In genomic region chr9:103201561-103202260, GRCm38 (mm10) we compare ENCODE assay signal across 7 mouse cellular contexts. TPM values are rescaled to one million over a fixed set of nuclear protein-coding genes. Genes with fewer than 3 reads are reported as not detected.
DNase-seq lines count a peak whose midpoint lies in the region; ATAC-seq lines count a peak whose summit lies in the region.

Srprb (minus strand) TSS chr9:103202137.

- H3K27me3 ChIP-seq in intestine, embryonic 16.5 days (replicated peaks; ENCODE audit: control insufficient read depth, insufficient read depth, low read length) = no peaks in the 10 kb centered on the region
- H3K27me3 ChIP-seq in midbrain, embryonic 11.5 days (ENCODE audit: control insufficient read depth, insufficient read depth, low read length) = no peaks in the 10 kb centered on the region

- peaks cover 7% of the 10 kb centered on the region; the same call in 1 of the 2 replicates for H3K36me3 ChIP-seq in intestine, embryonic 16.5 days (ENCODE audit: control insufficient read depth, insufficient read depth, low read length)
- H3K36me3 ChIP-seq in midbrain, embryonic 11.5 days (ENCODE audit: control insufficient read depth, insufficient read depth, low read length) = peaks cover 10% of the 10 kb centered on the region; the same call in 1 of the 2 replicates

- intact Hi-C loops in left cerebral cortex, postnatal 36 days (cut with DNase I) = loop anchor here (10.0 kb wide), 1 partner anchor 297 kb away; no protein-coding TSS in a partner anchor

- peak; percentile 88 for DNase-seq in adrenal gland, adult 8-10 months
- DNase-seq in embryo, embryonic 9.5 days (ENCODE audit: extremely low spot score) = peak; percentile 91
- peak; percentile 86 to 95 for DNase-seq in gastrocnemius, postnatal 4 days (ENCODE audit: low spot score in 2 of 2)
- peak; percentile 90 to 93 for DNase-seq in left cerebral cortex, postnatal 36 days (ENCODE audit: low spot score in 2 of 2)
- peak; percentile 99 for DNase-seq in midbrain, embryonic 11.5 days (ENCODE audit: low spot score, missing footprints)
- peak; percentile 74 for DNase-seq in skeletal muscle tissue, adult 2 months (ENCODE audit: low read depth, low spot score)

- H3K27ac ChIP-seq in intestine, embryonic 16.5 days (ENCODE audit: low read length) = peak within 1 kb of the TSS; percentile 62
- H3K27ac ChIP-seq in midbrain, embryonic 11.5 days (ENCODE audit: low read depth, low read length) = peak within 1 kb of the TSS; percentile 41; the same call in 1 of the 2 replicates

- ATAC-seq in intestine, embryonic 16.5 days = peak; percentile 99
- ATAC-seq in midbrain, embryonic 11.5 days (ENCODE audit: low FRiP score) = peak; percentile 98

- peaks cover 3% of the 10 kb centered on the region; the same call in 1 of the 2 replicates for H3K4me1 ChIP-seq in intestine, embryonic 16.5 days (ENCODE audit: control insufficient read depth, insufficient read depth, low read length)
- no peaks in the 10 kb centered on the region for H3K4me1 ChIP-seq in midbrain, embryonic 11.5 days (ENCODE audit: control insufficient read depth, insufficient read depth, low read length)

- peak within 1 kb of the TSS; percentile 52 for H3K4me2 ChIP-seq in intestine, embryonic 16.5 days (ENCODE audit: low read depth, low read length)
- H3K4me2 ChIP-seq in midbrain, embryonic 11.5 days = peak within 1 kb of the TSS; percentile 40

- peak within 1 kb of the TSS; percentile 75 for H3K4me3 ChIP-seq in intestine, embryonic 16.5 days (ENCODE audit: low read length)
- peak within 1 kb of the TSS; percentile 74 for H3K4me3 ChIP-seq in midbrain, embryonic 11.5 days (ENCODE audit: low read depth, low read length)

- H3K9ac ChIP-seq in intestine, embryonic 16.5 days (ENCODE audit: low read depth, low read length) = peak within 1 kb of the TSS; percentile 81
- H3K9ac ChIP-seq in midbrain, embryonic 11.5 days (ENCODE audit: low read length) = peak within 1 kb of the TSS; percentile 84

- no peaks in the 10 kb centered on the region for H3K9me3 ChIP-seq in intestine, embryonic 16.5 days (ENCODE audit: control insufficient read depth, low read length)
- H3K9me3 ChIP-seq in midbrain, embryonic 11.5 days (ENCODE audit: control insufficient read depth, low read length) = no peaks in the 10 kb centered on the region

- under 1% methylated on average over 45 of the region's 45 CpGs for WGBS in intestine, embryonic 16.5 days
- WGBS in midbrain, embryonic 11.5 days = under 1% methylated on average over 44 of the region's 45 CpGs

RNA-seq across cellular contexts. Expression of gene Srprb, which starts in this region (rescaled TPM):
- 10 to 100 TPM; 38.6 to 47.5 (median 43.1) TPM for total RNA-seq in adrenal gland, adult 8-10 months (2022)
- 10 to 100 TPM; 19.8 to 22.3 TPM for total RNA-seq in gastrocnemius, postnatal 4 days (2021)
- 51.0 and 51.7 TPM in 2 replicates for polyA plus RNA-seq in intestine, embryonic 16.5 days (2015; fragmentation: Nextera tagmentation; extraction: Ambion mirVana)
- total RNA-seq in left cerebral cortex, postnatal 36 days (2021) = 10 to 100 TPM; 18.5 to 19.3 TPM
- polyA plus RNA-seq in midbrain, embryonic 11.5 days (2014; fragmentation: Nextera tagmentation; extraction: Ambion mirVana) = 61.5 and 62.6 TPM in 2 replicates

Comparison
In these comparisons a context has a peak if more than half of its experiments do, and no peak if none do; other contexts are left out.
1. Peak in every context shown above with its lines: DNase-seq, ATAC-seq, H3K4me3 ChIP-seq and H3K27ac ChIP-seq.